Mouse (Mus musculus) left cerebral cortex, adult 8-10 months (tissue): ENCODE measurements around the gene Nhlrc3. TPM values are rescaled to one million over a fixed set of nuclear protein-coding genes. Genes with fewer than 3 reads are reported as not detected.

Experiments
- DNase-seq, 2 experiments: peaks; one replicate each; pipeline ENCODE4 v3.0.0; 2022; ENCODE audit warnings: low spot score in 2 of 2
- total RNA-seq, 4 experiments: library from RNA; stranded (reverse); gene quantifications; 2 replicates each; pipeline ENCODE4 v1.2.4; 2022

Nhlrc3 gene
- total RNA-seq, 4 experiments from 2014 or later, result 9.6 to 12.8 (median 12.1) TPM

- no peak for DNase-seq
These were observed 8.6 kb downstream of the Nhlrc3 start for GRCm38 (mm10) chr3:53454561-53454960.

GRCm38 (mm10) chr3:53454005-53454404 is 9.1 kb downstream of the Nhlrc3 start:
- DNase-seq, result no peak

- DNase-seq, result no peak
These were observed 9.8 kb downstream of the Nhlrc3 start for GRCm38 (mm10) chr3:53453346-53453745.

- no peak for DNase-seq
These were observed 10.8 kb downstream of the Nhlrc3 start for GRCm38 (mm10) chr3:53452351-53452750.

- DNase-seq, result no peak
These were observed 12.5 kb downstream of the Nhlrc3 start for GRCm38 (mm10) chr3:53450666-53451065.

- no peak for DNase-seq
These were observed 14.9 kb downstream of the Nhlrc3 start for GRCm38 (mm10) chr3:53448208-53448607.

GRCm38 (mm10) chr3:53446801-53447200 is 16.3 kb downstream of the Nhlrc3 start:
- DNase-seq, result no peak

GRCm38 (mm10) chr3:53445540-53445939 is 17.6 kb downstream of the Nhlrc3 start:
- no peak for DNase-seq

- DNase-seq, result no peak
These were observed 26.6 kb downstream of the Nhlrc3 start for GRCm38 (mm10) chr3:53436550-53436949.

- no peak for DNase-seq
These were observed 28.5 kb downstream of the Nhlrc3 start for GRCm38 (mm10) chr3:53434610-53435009.

GRCm38 (mm10) chr3:53423576-53423975 is 39.6 kb downstream of the Nhlrc3 start:
- DNase-seq, result no peak

GRCm38 (mm10) chr3:53422691-53423090 is 40.4 kb downstream of the Nhlrc3 start:
- DNase-seq, result no peak

GRCm38 (mm10) chr3:53421656-53422055 is 41.5 kb downstream of the Nhlrc3 start:
- DNase-seq, result no peak

- DNase-seq, result no peak
These were observed 45.4 kb downstream of the Nhlrc3 start for GRCm38 (mm10) chr3:53417701-53418100.

- DNase-seq, result peak in 1 of 2 experiments; percentile 33
These were observed 47.1 kb downstream of the Nhlrc3 start for GRCm38 (mm10) chr3:53416036-53416506.

GRCm38 (mm10) chr3:53413959-53414358 is 49.2 kb downstream of the Nhlrc3 start:
- DNase-seq, result no peak

- DNase-seq, result no peak
These were observed 49.7 kb downstream of the Nhlrc3 start for GRCm38 (mm10) chr3:53413465-53413864.

GRCm38 (mm10) chr3:53412259-53412658 is 50.9 kb downstream of the Nhlrc3 start:
- DNase-seq, result no peak

GRCm38 (mm10) chr3:53410031-53410430 is 53.1 kb downstream of the Nhlrc3 start:
- no peak for DNase-seq

- no peak for DNase-seq
These were observed 56.0 kb downstream of the Nhlrc3 start for GRCm38 (mm10) chr3:53407145-53407544.
